Mouse (Mus musculus): ENCODE results near the gene Oas1d. TPM values are rescaled to one million over a fixed set of nuclear protein-coding genes. Genes with fewer than 3 reads are reported as not detected.

Oas1d gene
- polyA plus RNA-seq, 1 experiment from 2014 or later, result not detected

GRCm38 (mm10) chr5:120938586-120938985, 24.2 kb downstream of the Oas1d start:
- H3K36me3 ChIP-seq (replicated peaks), result no peaks in the 10 kb centered on the region
- H3K27me3 ChIP-seq, result no peaks in the 10 kb centered on the region
- no peaks in the 10 kb centered on the region for H3K9me3 ChIP-seq (replicated peaks)
- ATAC-seq (ENCODE audit: insufficient read depth), result no peak
- no peak overlapping the region for H3K4me2 ChIP-seq
- no peak overlapping the region for H3K9ac ChIP-seq
- H3K4me3 ChIP-seq (replicated peaks), result no peak overlapping the region
- H3K27ac ChIP-seq (replicated peaks), result no peak overlapping the region
- 19% methylated on average over 8 of the region's 8 CpGs for WGBS (ENCODE audit: insufficient replicate concordance)
- H3K4me1 ChIP-seq (replicated peaks), result no peaks in the 10 kb centered on the region

GRCm38 (mm10) chr5:120942076-120942475, 27.7 kb downstream of the Oas1d start:
- WGBS (ENCODE audit: insufficient replicate concordance), result 62% methylated on average over 10 of the region's 10 CpGs
- Histone ChIP-seq H3K9me3 (replicated peaks) (no peaks in the 10 kb centered on the region), H3K27ac (replicated peaks) (no peak overlapping the region), H3K4me2 (no peak overlapping the region), H3K4me3 (replicated peaks) (no peak overlapping the region), H3K27me3 (no peaks in the 10 kb centered on the region), H3K4me1 (replicated peaks) (no peaks in the 10 kb centered on the region), H3K9ac (no peak overlapping the region), H3K36me3 (replicated peaks) (no peaks in the 10 kb centered on the region)
- no peak for ATAC-seq (ENCODE audit: insufficient read depth)

- no peak overlapping the region for H3K4me3 ChIP-seq (replicated peaks)
- no peak for ATAC-seq (ENCODE audit: insufficient read depth)
- no peak overlapping the region for H3K27ac ChIP-seq (replicated peaks)
- 52% methylated on average over 10 of the region's 10 CpGs for WGBS (ENCODE audit: insufficient replicate concordance)
- H3K9me3 ChIP-seq (replicated peaks), result no peaks in the 10 kb centered on the region
- no peak overlapping the region for H3K4me2 ChIP-seq
- no peak overlapping the region for H3K9ac ChIP-seq
- no peaks in the 10 kb centered on the region for H3K4me1 ChIP-seq (replicated peaks)
- H3K27me3 ChIP-seq, result no peaks in the 10 kb centered on the region
- H3K36me3 ChIP-seq (replicated peaks), result no peaks in the 10 kb centered on the region
Observed at GRCm38 (mm10) chr5:120952242-120952770, 38.0 kb downstream of the Oas1d start.

GRCm38 (mm10) chr5:120953974-120954373, 39.6 kb downstream of the Oas1d start:
- H3K4me1 ChIP-seq (replicated peaks), result no peaks in the 10 kb centered on the region
- H3K9ac ChIP-seq, result no peak overlapping the region
- WGBS (ENCODE audit: insufficient replicate concordance), result 17% methylated on average over 5 of the region's 5 CpGs
- no peaks in the 10 kb centered on the region for H3K36me3 ChIP-seq (replicated peaks)
- no peak overlapping the region for H3K4me3 ChIP-seq (replicated peaks)
- H3K27me3 ChIP-seq, result no peaks in the 10 kb centered on the region
- no peaks in the 10 kb centered on the region for H3K9me3 ChIP-seq (replicated peaks)
- ATAC-seq (ENCODE audit: insufficient read depth), result no peak
- no peak overlapping the region for H3K4me2 ChIP-seq
- no peak overlapping the region for H3K27ac ChIP-seq (replicated peaks)

GRCm38 (mm10) chr5:120961004-120961403, 46.7 kb downstream of the Oas1d start:
- 29% methylated on average over 4 of the region's 4 CpGs for WGBS (ENCODE audit: insufficient replicate concordance)
- no peaks in the 10 kb centered on the region for H3K36me3 ChIP-seq (replicated peaks)
- H3K4me3 ChIP-seq (replicated peaks), result no peak overlapping the region
- no peak overlapping the region for H3K27ac ChIP-seq (replicated peaks)
- no peak overlapping the region for H3K4me2 ChIP-seq
- no peaks in the 10 kb centered on the region for H3K9me3 ChIP-seq (replicated peaks)
- H3K27me3 ChIP-seq, result no peaks in the 10 kb centered on the region
- no peak overlapping the region for H3K9ac ChIP-seq
- no peaks in the 10 kb centered on the region for H3K4me1 ChIP-seq (replicated peaks)
- ATAC-seq (ENCODE audit: insufficient read depth), result no peak

GRCm38 (mm10) chr5:120966156-120966555, 51.8 kb downstream of the Oas1d start:
- H3K4me3 ChIP-seq (replicated peaks), result no peak overlapping the region
- H3K4me1 ChIP-seq (replicated peaks), result no peaks in the 10 kb centered on the region
- H3K4me2 ChIP-seq, result no peak overlapping the region
- H3K9me3 ChIP-seq (replicated peaks), result no peaks in the 10 kb centered on the region
- no peak overlapping the region for H3K27ac ChIP-seq (replicated peaks)
- H3K27me3 ChIP-seq, result no peaks in the 10 kb centered on the region
- no peak overlapping the region for H3K9ac ChIP-seq
- WGBS (ENCODE audit: insufficient replicate concordance), result 55% methylated on average over 4 of the region's 4 CpGs
- ATAC-seq (ENCODE audit: insufficient read depth), result no peak
- H3K36me3 ChIP-seq (replicated peaks), result no peaks in the 10 kb centered on the region

- Histone ChIP-seq H3K4me3 (replicated peaks) (no peak overlapping the region), H3K9ac (no peak overlapping the region), H3K27me3 (no peaks in the 10 kb centered on the region), H3K27ac (replicated peaks) (no peak overlapping the region), H3K4me1 (replicated peaks) (no peaks in the 10 kb centered on the region), H3K9me3 (replicated peaks) (no peaks in the 10 kb centered on the region), H3K36me3 (replicated peaks) (no peaks in the 10 kb centered on the region), H3K4me2 (no peak overlapping the region)
- ATAC-seq (ENCODE audit: insufficient read depth), result no peak
- 61% methylated on average over 8 of the region's 8 CpGs for WGBS (ENCODE audit: insufficient replicate concordance)
Observed at GRCm38 (mm10) chr5:120966894-120967293, 52.6 kb downstream of the Oas1d start.

- ATAC-seq (ENCODE audit: insufficient read depth), result no peak
- Histone ChIP-seq H3K4me3 (replicated peaks) (no peak overlapping the region), H3K27me3 (no peaks in the 10 kb centered on the region), H3K27ac (replicated peaks) (no peak overlapping the region), H3K9me3 (replicated peaks) (no peaks in the 10 kb centered on the region), H3K4me1 (replicated peaks) (no peaks in the 10 kb centered on the region), H3K9ac (no peak overlapping the region), H3K4me2 (no peak overlapping the region), H3K36me3 (replicated peaks) (no peaks in the 10 kb centered on the region)
- WGBS (ENCODE audit: insufficient replicate concordance), result 63% methylated on average over 13 of the region's 13 CpGs
Observed at GRCm38 (mm10) chr5:120967355-120968133, 53.2 kb downstream of the Oas1d start.

- no peaks in the 10 kb centered on the region for H3K9me3 ChIP-seq (replicated peaks)
- H3K36me3 ChIP-seq (replicated peaks), result no peaks in the 10 kb centered on the region
- no peak overlapping the region for H3K4me3 ChIP-seq (replicated peaks)
- H3K27me3 ChIP-seq, result no peaks in the 10 kb centered on the region
- 55% methylated on average over 4 of the region's 4 CpGs for WGBS (ENCODE audit: insufficient replicate concordance)
- H3K9ac ChIP-seq, result no peak overlapping the region
- H3K4me1 ChIP-seq (replicated peaks), result no peaks in the 10 kb centered on the region
- no peak overlapping the region for H3K27ac ChIP-seq (replicated peaks)
- no peak overlapping the region for H3K4me2 ChIP-seq
- ATAC-seq (ENCODE audit: insufficient read depth), result no peak
Observed at GRCm38 (mm10) chr5:120968134-120968532, 53.8 kb downstream of the Oas1d start.

GRCm38 (mm10) chr5:120968799-120969198, 54.5 kb downstream of the Oas1d start:
- H3K4me1 ChIP-seq (replicated peaks), result no peaks in the 10 kb centered on the region
- H3K27ac ChIP-seq (replicated peaks), result no peak overlapping the region
- no peak for ATAC-seq (ENCODE audit: insufficient read depth)
- H3K4me3 ChIP-seq (replicated peaks), result no peak overlapping the region
- no peaks in the 10 kb centered on the region for H3K27me3 ChIP-seq
- no peak overlapping the region for H3K9ac ChIP-seq
- no peaks in the 10 kb centered on the region for H3K9me3 ChIP-seq (replicated peaks)
- 82% methylated on average over 8 of the region's 8 CpGs for WGBS (ENCODE audit: insufficient replicate concordance)
- no peak overlapping the region for H3K4me2 ChIP-seq
- H3K36me3 ChIP-seq (replicated peaks), result no peaks in the 10 kb centered on the region

GRCm38 (mm10) chr5:120969703-120970102, 55.4 kb downstream of the Oas1d start:
- ATAC-seq (ENCODE audit: insufficient read depth), result no peak
- H3K27ac ChIP-seq (replicated peaks), result no peak overlapping the region
- no peaks in the 10 kb centered on the region for H3K9me3 ChIP-seq (replicated peaks)
- no peak overlapping the region for H3K4me2 ChIP-seq
- H3K9ac ChIP-seq, result no peak overlapping the region
- H3K4me3 ChIP-seq (replicated peaks), result no peak overlapping the region
- no peaks in the 10 kb centered on the region for H3K27me3 ChIP-seq
- 33% methylated on average over 4 of the region's 4 CpGs for WGBS (ENCODE audit: insufficient replicate concordance)
- no peaks in the 10 kb centered on the region for H3K4me1 ChIP-seq (replicated peaks)
- no peaks in the 10 kb centered on the region for H3K36me3 ChIP-seq (replicated peaks)
